Mouse (Mus musculus): Measurements from ENCODE around the gene Xylt1. TPM values are rescaled to one million over a fixed set of nuclear protein-coding genes. Genes with fewer than 3 reads are reported as not detected.

Gene Xylt1
- polyA plus RNA-seq, 1 experiment from 2014 or later: 1.8 TPM

GRCm38 (mm10) chr7:117381188-117381981 lies 606 bp downstream of the Xylt1 start:
- Histone ChIP-seq H3K4me2 (peak overlapping the region; percentile 84), H3K27ac (peak overlapping the region; percentile 84), H3K9ac (replicated peaks) (peak overlapping the region; percentile 85), H3K27me3 (peaks cover 24% of the 10 kb centered on the region), H3K9me3 (no peaks in the 10 kb centered on the region), H3K4me1 (replicated peaks) (peaks cover 18% of the 10 kb centered on the region), H3K4me3 (replicated peaks) (peak overlapping the region; percentile 82), H3K36me3 (no peaks in the 10 kb centered on the region)
- under 1% methylated on average over 63 of the region's 64 CpGs for WGBS
- peak; percentile 69 for ATAC-seq (ENCODE audit: insufficient number of reproducible peaks, insufficient read depth, low FRiP score, low TSS enrichment, low read depth)

GRCm38 (mm10) chr7:117382006-117382405 lies 1.2 kb downstream of the Xylt1 start:
- Histone ChIP-seq H3K36me3 (no peaks in the 10 kb centered on the region), H3K4me1 (replicated peaks) (peaks cover 18% of the 10 kb centered on the region), H3K9me3 (no peaks in the 10 kb centered on the region), H3K4me3 (replicated peaks) (peak overlapping the region; percentile 82), H3K27me3 (peaks cover 24% of the 10 kb centered on the region), H3K9ac (replicated peaks) (peak overlapping the region; percentile 85), H3K4me2 (peak overlapping the region; percentile 84), H3K27ac (no peak overlapping the region)
- no peak for ATAC-seq (ENCODE audit: insufficient number of reproducible peaks, insufficient read depth, low FRiP score, low TSS enrichment, low read depth)
- WGBS: 34% methylated on average over 2 of the region's 2 CpGs

- 77% methylated on average over 7 of the region's 7 CpGs for WGBS
Observed at GRCm38 (mm10) chr7:117383147-117383940, 2.6 kb downstream of the Xylt1 start.

GRCm38 (mm10) chr7:117386376-117386775 lies 5.6 kb downstream of the Xylt1 start:
- no peak overlapping the region for H3K4me3 ChIP-seq (replicated peaks)
- no peak overlapping the region for H3K4me2 ChIP-seq
- H3K9ac ChIP-seq (replicated peaks): no peak overlapping the region
- WGBS: 74% methylated on average over 4 of the region's 4 CpGs
- no peaks in the 10 kb centered on the region for H3K27me3 ChIP-seq
- no peak for ATAC-seq (ENCODE audit: insufficient number of reproducible peaks, insufficient read depth, low FRiP score, low TSS enrichment, low read depth)
- no peak overlapping the region for H3K27ac ChIP-seq
- peaks cover 13% of the 10 kb centered on the region for H3K4me1 ChIP-seq (replicated peaks)
- H3K36me3 ChIP-seq: no peaks in the 10 kb centered on the region
- H3K9me3 ChIP-seq: no peaks in the 10 kb centered on the region

More at GRCm38 (mm10) chr7:117383147-117383940, 2.6 kb downstream of the Xylt1 start:
- Histone ChIP-seq H3K9me3 (no peaks in the 10 kb centered on the region), H3K4me3 (replicated peaks) (peak overlapping the region; percentile 82; the same call in 1 of the 2 replicates), H3K9ac (replicated peaks) (no peak overlapping the region), H3K27ac (no peak overlapping the region), H3K4me2 (peak overlapping the region; percentile 84), H3K4me1 (replicated peaks) (peaks cover 18% of the 10 kb centered on the region), H3K36me3 (no peaks in the 10 kb centered on the region), H3K27me3 (peaks cover 14% of the 10 kb centered on the region)
- no peak for ATAC-seq (ENCODE audit: insufficient number of reproducible peaks, insufficient read depth, low FRiP score, low TSS enrichment, low read depth)

- no peak overlapping the region for H3K4me3 ChIP-seq (replicated peaks)
- H3K27ac ChIP-seq: no peak overlapping the region
- ATAC-seq (ENCODE audit: insufficient number of reproducible peaks, insufficient read depth, low FRiP score, low TSS enrichment, low read depth): no peak
- H3K9ac ChIP-seq (replicated peaks): no peak overlapping the region
- no peaks in the 10 kb centered on the region for H3K9me3 ChIP-seq
- H3K36me3 ChIP-seq: no peaks in the 10 kb centered on the region
- H3K4me2 ChIP-seq: no peak overlapping the region
- 65% methylated on average over 9 of the region's 9 CpGs for WGBS
- no peaks in the 10 kb centered on the region for H3K27me3 ChIP-seq
- 0 out of 2 replicates have a peak, but pooled peaks cover 1% of the 10 kb centered on the region for H3K4me1 ChIP-seq (replicated peaks)
Observed at GRCm38 (mm10) chr7:117388284-117388988, 7.7 kb downstream of the Xylt1 start.

- no peak for ATAC-seq (ENCODE audit: insufficient number of reproducible peaks, insufficient read depth, low FRiP score, low TSS enrichment, low read depth)
- Histone ChIP-seq H3K27me3 (no peaks in the 10 kb centered on the region), H3K9ac (replicated peaks) (no peak overlapping the region), H3K36me3 (no peaks in the 10 kb centered on the region), H3K27ac (no peak overlapping the region), H3K9me3 (no peaks in the 10 kb centered on the region), H3K4me2 (no peak overlapping the region), H3K4me3 (replicated peaks) (no peak overlapping the region), H3K4me1 (replicated peaks) (0 out of 2 replicates have a peak, but pooled peaks cover 6% of the 10 kb centered on the region)
- 90% methylated on average over 3 of the region's 3 CpGs for WGBS
Observed at GRCm38 (mm10) chr7:117389048-117389447, 8.3 kb downstream of the Xylt1 start.

- Histone ChIP-seq H3K4me1 (replicated peaks) (0 out of 2 replicates have a peak, but pooled peaks cover 6% of the 10 kb centered on the region), H3K9ac (replicated peaks) (no peak overlapping the region), H3K4me3 (replicated peaks) (no peak overlapping the region), H3K4me2 (no peak overlapping the region), H3K36me3 (no peaks in the 10 kb centered on the region), H3K27me3 (no peaks in the 10 kb centered on the region), H3K9me3 (no peaks in the 10 kb centered on the region), H3K27ac (no peak overlapping the region)
- ATAC-seq (ENCODE audit: insufficient number of reproducible peaks, insufficient read depth, low FRiP score, low TSS enrichment, low read depth): no peak
- WGBS: 76% methylated on average over 13 of the region's 13 CpGs
Observed at GRCm38 (mm10) chr7:117392863-117393569, 12.2 kb downstream of the Xylt1 start.

- WGBS: 50% methylated on average over 4 of the region's 4 CpGs
- no peak overlapping the region for H3K9ac ChIP-seq (replicated peaks)
- H3K4me2 ChIP-seq: no peak overlapping the region
Observed at GRCm38 (mm10) chr7:117393976-117394375, 13.2 kb downstream of the Xylt1 start.

GRCm38 (mm10) chr7:117394380-117394779 lies 13.6 kb downstream of the Xylt1 start:
- Histone ChIP-seq H3K9me3 (no peaks in the 10 kb centered on the region), H3K4me1 (replicated peaks) (0 out of 2 replicates have a peak, but pooled peaks cover 6% of the 10 kb centered on the region), H3K27me3 (no peaks in the 10 kb centered on the region), H3K4me3 (replicated peaks) (no peak overlapping the region), H3K27ac (no peak overlapping the region), H3K9ac (replicated peaks) (no peak overlapping the region), H3K4me2 (no peak overlapping the region), H3K36me3 (no peaks in the 10 kb centered on the region)
- 74% methylated on average over 6 of the region's 6 CpGs for WGBS
- ATAC-seq (ENCODE audit: insufficient number of reproducible peaks, insufficient read depth, low FRiP score, low TSS enrichment, low read depth): no peak

More at GRCm38 (mm10) chr7:117393976-117394375, 13.2 kb downstream of the Xylt1 start:
- Histone ChIP-seq H3K27me3 (no peaks in the 10 kb centered on the region), H3K4me3 (replicated peaks) (no peak overlapping the region), H3K36me3 (no peaks in the 10 kb centered on the region), H3K9me3 (no peaks in the 10 kb centered on the region), H3K27ac (no peak overlapping the region), H3K4me1 (replicated peaks) (0 out of 2 replicates have a peak, but pooled peaks cover 6% of the 10 kb centered on the region)
- no peak for ATAC-seq (ENCODE audit: insufficient number of reproducible peaks, insufficient read depth, low FRiP score, low TSS enrichment, low read depth)

GRCm38 (mm10) chr7:117395511-117395910 lies 14.7 kb downstream of the Xylt1 start:
- H3K9ac ChIP-seq (replicated peaks): no peak overlapping the region

More at GRCm38 (mm10) chr7:117395511-117395910, 14.7 kb downstream of the Xylt1 start:
- no peak for ATAC-seq (ENCODE audit: insufficient number of reproducible peaks, insufficient read depth, low FRiP score, low TSS enrichment, low read depth)
- no peaks in the 10 kb centered on the region for H3K9me3 ChIP-seq
- H3K4me2 ChIP-seq: no peak overlapping the region
- no peaks in the 10 kb centered on the region for H3K36me3 ChIP-seq
- WGBS: 86% methylated on average over 6 of the region's 6 CpGs
- no peak overlapping the region for H3K27ac ChIP-seq
- H3K27me3 ChIP-seq: no peaks in the 10 kb centered on the region
- H3K4me3 ChIP-seq (replicated peaks): no peak overlapping the region
- H3K4me1 ChIP-seq (replicated peaks): 0 out of 2 replicates have a peak, but pooled peaks cover 6% of the 10 kb centered on the region
